In genomic region chr10:115078232-115078631, GRCm38 (mm10) we compare ENCODE assay signal across 24 mouse cellular contexts.
"Had no signal": no experiment of that assay in that cellular context is flagged by ENCODE, and none has a peak within 500 bp of the region (broad histone marks: within the 10 kb centered on the region; RNA-seq: fewer than 3 reads in every experiment).

No protein-coding gene starts in this region.

- H3K4me3 ChIP-seq: embryonic facial prominence, embryonic 10.5 days; embryonic facial prominence, embryonic 12.5 days; embryonic facial prominence, embryonic 13.5 days; embryonic facial prominence, embryonic 15.5 days; erythroblast, embryonic 14.5 days; forebrain, embryonic 10.5 days; forebrain, embryonic 12.5 days; forebrain, embryonic 13.5 days; forebrain, embryonic 15.5 days; gastrocnemius, adult 2 months; heart, adult 2 months had no signal

- H3K4me2 ChIP-seq: embryonic facial prominence, embryonic 12.5 days; embryonic facial prominence, embryonic 13.5 days; embryonic facial prominence, embryonic 15.5 days; forebrain, embryonic 12.5 days; forebrain, embryonic 13.5 days; forebrain, embryonic 15.5 days had no signal

- H3K27ac ChIP-seq: embryonic facial prominence, embryonic 10.5 days; embryonic facial prominence, embryonic 12.5 days; embryonic facial prominence, embryonic 13.5 days; embryonic facial prominence, embryonic 15.5 days; forebrain, embryonic 10.5 days; forebrain, embryonic 12.5 days; forebrain, embryonic 13.5 days; forebrain, embryonic 15.5 days; gastrocnemius, adult 2 months; heart, adult 2 months had no signal

- H3K4me1 ChIP-seq: embryonic facial prominence, embryonic 10.5 days; embryonic facial prominence, embryonic 12.5 days; embryonic facial prominence, embryonic 13.5 days; embryonic facial prominence, embryonic 15.5 days; forebrain, embryonic 10.5 days; forebrain, embryonic 12.5 days; forebrain, embryonic 13.5 days; forebrain, embryonic 15.5 days had no signal

- H3K27me3 ChIP-seq: embryonic facial prominence, embryonic 12.5 days; embryonic facial prominence, embryonic 13.5 days; embryonic facial prominence, embryonic 15.5 days; forebrain, embryonic 12.5 days; forebrain, embryonic 13.5 days; forebrain, embryonic 15.5 days had no signal

- DNase-seq: cerebellum, adult 9-10 months; cerebellum, adult 9-11 months; cerebellum, postnatal 10 days; cerebellum, postnatal 14 days; cerebellum, postnatal 25 days; cerebellum, postnatal 36 days; embryo, embryonic 11 days; forebrain, postnatal 0 days; gastrocnemius, adult 2 months; gastrocnemius, postnatal 10 days; gastrocnemius, postnatal 14 days; gastrocnemius, postnatal 25 days; gastrocnemius, postnatal 36 days; heart, adult 18-20 months; heart, adult 2 months had no signal

- H3K9ac ChIP-seq: embryonic facial prominence, embryonic 12.5 days; embryonic facial prominence, embryonic 13.5 days; embryonic facial prominence, embryonic 15.5 days; forebrain, embryonic 12.5 days; forebrain, embryonic 13.5 days; forebrain, embryonic 15.5 days; forebrain, postnatal 0 days had no signal

- H3K9me3 ChIP-seq: embryonic facial prominence, embryonic 10.5 days; embryonic facial prominence, embryonic 12.5 days; embryonic facial prominence, embryonic 13.5 days; embryonic facial prominence, embryonic 15.5 days; forebrain, embryonic 10.5 days; forebrain, embryonic 12.5 days; forebrain, embryonic 13.5 days; forebrain, embryonic 15.5 days had no signal

- H3K36me3 ChIP-seq: embryonic facial prominence, embryonic 10.5 days; embryonic facial prominence, embryonic 12.5 days; embryonic facial prominence, embryonic 13.5 days; embryonic facial prominence, embryonic 15.5 days; forebrain, embryonic 10.5 days; forebrain, embryonic 12.5 days; forebrain, embryonic 15.5 days had no signal
